Mouse (Mus musculus) frontal cortex, postnatal 14 days (tissue): ENCODE measurements around the gene Ccser1.

Experiments used
- DNase-seq, 2 experiments: peaks; one replicate each; pipeline ENCODE4 v3.0.0; 2022; ENCODE audit warnings: low spot score in 2 of 2

Gene Ccser1

GRCm38 (mm10) chr6:61296188-61297037, 116.3 kb downstream of the Ccser1 start:
- no peak for DNase-seq

GRCm38 (mm10) chr6:61300441-61300840, 120.3 kb downstream of the Ccser1 start:
- DNase-seq: no peak

- DNase-seq: no peak
Measured at GRCm38 (mm10) chr6:61300975-61301374, 120.9 kb downstream of the Ccser1 start.

- no peak for DNase-seq
Measured at GRCm38 (mm10) chr6:61301631-61302030, 121.5 kb downstream of the Ccser1 start.

GRCm38 (mm10) chr6:61311324-61312091, 131.4 kb downstream of the Ccser1 start:
- DNase-seq: no peak

GRCm38 (mm10) chr6:61315884-61316601, 135.9 kb downstream of the Ccser1 start:
- peak; percentile 17 to 39 for DNase-seq

GRCm38 (mm10) chr6:61320842-61321241, 140.7 kb downstream of the Ccser1 start:
- no peak for DNase-seq

- DNase-seq: no peak
Measured at GRCm38 (mm10) chr6:61322328-61322727, 142.2 kb downstream of the Ccser1 start.

- DNase-seq: no peak
Measured at GRCm38 (mm10) chr6:61326131-61326530, 146.0 kb downstream of the Ccser1 start.

GRCm38 (mm10) chr6:61328981-61329380, 148.9 kb downstream of the Ccser1 start:
- no peak for DNase-seq

GRCm38 (mm10) chr6:61329593-61330540, 149.7 kb downstream of the Ccser1 start:
- DNase-seq: no peak

- no peak for DNase-seq
Measured at GRCm38 (mm10) chr6:61334466-61334865, 154.3 kb downstream of the Ccser1 start.

GRCm38 (mm10) chr6:61347045-61347838, 167.1 kb downstream of the Ccser1 start:
- no peak for DNase-seq

- no peak for DNase-seq
Measured at GRCm38 (mm10) chr6:61363722-61364121, 183.6 kb downstream of the Ccser1 start.

- no peak for DNase-seq
Measured at GRCm38 (mm10) chr6:61382526-61382925, 202.4 kb downstream of the Ccser1 start.

GRCm38 (mm10) chr6:61382991-61383390, 202.9 kb downstream of the Ccser1 start:
- no peak for DNase-seq

- no peak for DNase-seq
Measured at GRCm38 (mm10) chr6:61387046-61387445, 206.9 kb downstream of the Ccser1 start.

GRCm38 (mm10) chr6:61427490-61427889, 247.4 kb downstream of the Ccser1 start:
- no peak for DNase-seq

GRCm38 (mm10) chr6:61430881-61431725, 251.0 kb downstream of the Ccser1 start:
- DNase-seq: no peak

GRCm38 (mm10) chr6:61431726-61431984, 251.5 kb downstream of the Ccser1 start:
- DNase-seq: no peak
